Mouse (Mus musculus) natural killer cell, adult 2 months (primary cell): ENCODE measurements around the gene Snx21.

Source experiments
- DNase-seq, 2 experiments: peaks; one replicate each; pipeline ENCODE4 v3.0.0; 2022; ENCODE audit warnings: low spot score in 2 of 2

Snx21 gene

DNA sequence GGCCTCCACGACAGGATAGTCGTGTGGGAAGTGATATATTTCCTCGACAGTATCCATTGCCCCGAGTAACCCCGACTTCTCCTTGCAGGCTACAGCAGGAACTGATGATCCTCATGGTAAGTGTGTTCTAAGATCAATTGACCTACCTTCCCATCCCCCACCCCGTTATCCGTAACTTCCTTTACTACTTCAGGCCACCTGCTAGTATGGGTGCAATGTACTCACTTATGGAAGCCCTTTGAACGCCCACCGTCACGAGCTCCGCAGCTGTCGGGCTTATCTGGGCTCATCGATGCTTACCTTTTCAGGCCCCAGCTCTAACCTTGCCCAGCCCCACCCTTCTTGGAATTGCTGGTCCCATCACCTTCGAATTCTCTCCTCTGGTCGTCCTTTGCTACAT lies 15.3 kb upstream of the Snx21 start:
- DNase-seq: no peak

DNA sequence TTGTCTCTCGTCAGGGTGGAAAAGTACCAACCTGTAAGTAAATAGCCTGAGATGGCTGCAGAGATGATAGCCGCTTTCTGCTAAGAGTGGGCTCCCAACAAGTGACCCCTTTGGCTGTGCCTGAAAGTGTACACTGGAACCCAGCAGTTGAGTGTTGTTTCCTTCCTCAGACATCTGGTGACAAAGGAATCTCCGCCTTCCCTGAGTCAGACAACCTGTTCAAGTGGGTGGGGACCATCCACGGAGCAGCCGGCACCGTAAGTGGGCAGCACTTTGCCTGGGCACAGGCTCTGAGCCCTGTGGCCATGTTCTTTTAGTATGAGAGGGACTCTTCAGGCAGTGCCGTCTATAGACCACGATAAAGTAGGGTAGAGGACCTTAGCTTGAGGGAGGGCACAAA lies 14.5 kb upstream of the Snx21 start:
- DNase-seq: no peak

DNA sequence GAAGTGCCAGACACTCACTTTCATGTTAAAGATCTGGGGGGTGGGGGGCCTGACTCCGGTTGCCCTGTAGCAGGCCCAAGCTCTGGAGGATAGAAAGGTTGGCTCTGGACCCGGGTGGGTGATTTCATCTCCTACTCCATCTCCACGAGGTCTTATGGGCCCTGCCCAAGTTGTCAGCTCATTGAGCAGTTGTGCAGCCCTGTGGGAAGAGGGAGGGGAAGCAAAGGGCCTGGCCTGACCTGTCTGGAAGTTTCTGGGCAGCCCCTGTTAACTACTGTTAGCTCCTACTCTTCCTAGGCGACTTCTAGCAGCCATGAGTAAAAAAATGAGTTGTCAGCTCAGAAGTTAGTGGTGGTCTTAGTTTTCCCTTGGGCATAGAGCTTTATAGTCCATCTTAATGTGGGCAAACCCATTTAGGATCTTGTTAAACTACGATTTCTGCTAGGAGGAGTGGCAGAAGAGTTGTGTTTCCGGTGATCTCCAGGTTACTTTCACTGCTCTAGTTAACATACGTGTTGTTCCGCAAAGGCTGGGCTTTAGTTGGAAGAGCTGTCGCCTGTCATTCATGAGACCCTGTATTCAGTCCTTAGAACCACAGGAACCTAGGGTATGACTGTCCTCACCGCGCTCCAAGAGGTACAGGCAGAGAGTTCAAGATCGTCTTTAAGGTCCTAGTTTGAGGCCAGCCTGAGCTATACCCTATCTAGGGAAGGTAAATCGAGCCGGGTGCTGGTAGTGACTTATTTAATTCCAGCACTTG lies 12.2 kb upstream of the Snx21 start:
- no peak for DNase-seq

DNA sequence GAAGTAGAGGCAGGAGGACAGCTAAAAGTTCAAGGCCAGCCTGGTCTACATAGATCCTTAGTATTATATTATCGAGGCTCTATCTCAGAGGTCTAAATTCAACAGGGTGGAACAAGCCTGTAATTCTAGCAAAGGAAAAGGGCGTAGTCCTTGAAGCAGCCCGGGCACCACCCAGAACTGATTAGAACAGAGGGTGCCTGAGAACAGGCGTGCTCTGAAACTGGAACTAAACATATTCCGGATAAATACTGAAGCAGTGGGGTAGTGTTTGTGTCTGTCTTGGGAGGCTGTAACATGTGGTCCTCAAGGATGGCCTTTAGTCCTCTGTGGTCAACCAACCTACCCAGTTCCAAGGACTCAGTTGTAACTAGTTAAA lies 11.6 kb upstream of the Snx21 start:
- DNase-seq: no peak

DNA sequence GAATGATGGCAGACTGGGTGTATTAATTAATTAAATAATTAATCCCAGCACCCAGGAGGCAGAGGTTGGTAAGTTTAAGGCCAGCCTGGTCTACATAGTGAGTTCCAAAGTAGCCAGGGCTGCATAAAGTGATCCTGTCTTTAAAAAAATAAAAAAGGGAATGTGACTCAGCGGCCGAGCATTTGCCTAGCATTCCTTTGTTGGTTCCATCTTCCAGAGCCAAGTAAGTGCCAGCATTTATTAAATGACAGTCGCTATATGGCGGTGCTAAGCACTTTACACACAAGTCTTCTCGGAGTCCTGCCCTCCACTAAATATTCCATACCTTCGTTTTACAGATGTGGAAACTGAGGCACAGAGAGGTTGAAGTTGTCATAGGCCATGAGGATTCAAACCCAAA lies 9.5 kb upstream of the Snx21 start:
- no peak for DNase-seq

DNA sequence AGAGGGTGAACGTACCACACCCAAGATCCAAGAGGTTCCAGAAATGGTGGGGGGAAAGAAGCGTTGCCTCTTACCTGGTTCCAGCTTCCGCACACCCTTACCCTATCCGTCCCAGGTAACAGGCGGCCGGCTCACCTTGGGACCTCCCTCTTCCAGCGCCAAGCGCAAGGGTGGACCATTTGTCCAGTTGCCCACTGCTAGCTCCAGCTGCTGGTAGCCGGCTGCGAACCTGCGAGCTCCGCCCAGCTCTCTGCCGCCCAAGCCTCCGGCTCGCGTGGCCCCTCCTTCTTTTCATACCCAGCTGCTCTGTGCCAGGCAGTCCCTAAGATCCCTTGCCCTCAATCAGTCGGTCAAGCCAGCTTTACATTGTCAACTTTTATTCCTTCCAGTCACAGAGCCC lies 8.8 kb upstream of the Snx21 start:
- no peak for DNase-seq

DNA sequence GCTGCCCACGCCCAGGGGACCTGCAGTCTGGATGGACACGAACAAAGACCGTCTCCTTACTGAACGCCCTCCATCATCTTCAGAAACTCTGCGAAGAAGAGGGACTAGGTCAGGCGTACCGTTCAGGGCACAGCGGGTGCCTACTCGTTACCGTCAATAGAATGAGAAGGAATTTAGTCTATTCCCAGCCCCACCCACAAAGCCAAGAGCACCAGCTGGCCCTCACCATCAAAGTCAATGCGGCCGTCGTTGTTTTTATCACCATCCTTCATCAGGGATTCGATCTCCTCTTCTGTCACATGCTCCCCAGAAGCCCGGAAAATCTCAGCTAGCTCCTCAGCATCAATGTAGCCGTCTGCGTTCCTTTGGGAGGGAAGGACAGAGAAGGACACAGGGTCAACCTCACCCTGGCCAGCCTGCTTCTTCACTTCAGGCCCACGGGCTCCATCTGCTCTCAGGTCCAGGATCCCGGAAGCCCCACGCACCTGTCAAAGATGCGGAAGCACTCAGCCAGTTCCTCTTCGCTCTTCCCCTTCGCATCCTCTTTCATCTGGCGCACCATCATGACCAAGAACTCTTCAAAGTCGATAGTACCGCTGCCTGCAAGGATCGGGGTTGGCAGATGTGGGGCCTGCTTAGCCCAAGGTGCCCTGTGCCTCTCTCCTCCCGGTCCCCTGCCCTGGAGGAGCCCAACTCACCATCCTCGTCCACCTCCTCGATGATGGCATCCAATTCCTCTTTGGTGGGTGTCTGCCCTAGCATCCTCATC lies 8.2 kb upstream of the Snx21 start:
- no peak for DNase-seq

DNA sequence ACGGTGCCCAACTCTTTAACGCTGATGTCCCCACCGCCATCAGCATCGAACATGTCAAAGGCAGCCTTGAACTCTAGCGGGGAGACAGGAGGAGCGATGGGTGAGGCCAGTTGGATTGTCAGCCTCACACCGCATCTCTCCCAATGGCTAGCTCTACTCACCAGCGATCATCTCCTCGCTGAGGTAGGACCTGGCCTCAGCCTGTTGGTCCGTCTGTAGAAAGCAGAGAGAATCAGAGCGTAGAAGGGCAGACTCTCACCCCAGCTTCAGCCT lies 7.7 kb upstream of the Snx21 start:
- DNase-seq: no peak

DNA sequence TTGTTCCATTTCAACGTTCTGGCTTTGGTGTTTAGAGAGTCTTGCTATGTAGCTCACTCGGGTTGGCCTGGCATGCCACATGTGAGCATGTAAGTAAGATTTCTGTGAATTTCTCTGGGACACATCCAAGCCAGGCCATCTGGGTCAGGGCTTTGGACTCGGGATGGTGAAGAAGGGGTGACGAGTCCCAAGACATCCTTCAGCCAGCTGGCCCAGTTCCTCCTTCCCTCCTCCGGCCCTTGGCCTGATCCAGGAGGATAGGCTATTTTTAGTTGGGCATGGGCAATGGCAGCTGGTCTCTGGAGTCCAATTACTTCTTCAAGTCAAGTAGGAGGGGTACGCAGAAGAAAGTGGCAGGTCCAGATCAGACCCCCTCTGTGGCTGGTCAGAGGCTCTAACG lies 6.8 kb upstream of the Snx21 start:
- no peak for DNase-seq

DNA sequence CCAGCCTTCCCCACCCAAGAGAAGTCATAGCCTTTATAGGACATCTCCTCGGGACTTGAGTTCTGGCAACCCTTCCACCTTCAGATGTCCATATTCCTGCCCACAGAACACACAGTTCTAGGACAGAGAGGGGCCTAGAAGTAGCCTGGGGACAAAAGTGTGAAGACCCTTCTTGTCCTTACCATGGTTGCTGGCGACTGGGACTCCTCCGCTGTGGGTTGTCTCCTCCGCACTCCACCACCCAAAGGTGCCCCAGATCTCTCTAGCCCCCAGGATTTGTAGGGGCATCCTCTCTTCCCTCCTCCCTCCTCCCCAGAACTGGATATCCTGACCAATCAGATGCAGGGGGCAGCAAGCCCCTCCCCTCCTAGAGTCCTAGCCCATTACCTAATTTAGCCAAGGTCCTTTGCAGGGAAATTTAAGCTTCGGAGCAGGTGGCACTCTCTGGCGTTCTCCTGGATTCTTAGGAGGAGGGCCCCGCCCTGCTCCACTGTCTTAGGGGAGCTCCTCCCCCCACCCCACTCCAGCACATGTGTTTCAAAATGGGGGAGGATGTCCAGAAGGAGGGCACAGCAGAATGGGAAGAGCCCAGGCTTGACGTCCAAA lies 6.0 kb upstream of the Snx21 start, which contains the start of gene Tnnc2:
Gene Tnnc2 (minus strand): TSS at position 487 of the 606 bp plus-strand sequence.
- DNase-seq: no peak

DNA sequence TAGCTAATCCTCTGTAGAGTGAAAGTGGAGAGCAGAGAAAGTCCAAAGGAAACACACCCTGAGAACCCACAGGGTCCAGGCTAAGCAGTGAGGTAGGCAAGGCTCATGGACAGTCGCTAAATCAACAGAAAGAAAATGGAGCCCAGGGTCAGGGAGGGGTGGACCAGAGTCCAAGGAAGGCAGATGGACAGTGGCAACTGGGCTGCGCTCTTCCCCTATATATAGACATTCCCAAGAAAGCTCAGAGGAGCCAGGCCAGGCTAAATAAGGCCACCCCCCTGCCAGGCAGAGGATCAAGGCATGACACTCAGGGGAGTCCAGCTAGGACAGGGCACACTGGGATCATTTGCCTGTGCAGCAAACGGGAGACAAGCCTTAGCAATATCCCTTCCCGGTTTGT lies 3.7 kb upstream of the Snx21 start:
- no peak for DNase-seq

DNA sequence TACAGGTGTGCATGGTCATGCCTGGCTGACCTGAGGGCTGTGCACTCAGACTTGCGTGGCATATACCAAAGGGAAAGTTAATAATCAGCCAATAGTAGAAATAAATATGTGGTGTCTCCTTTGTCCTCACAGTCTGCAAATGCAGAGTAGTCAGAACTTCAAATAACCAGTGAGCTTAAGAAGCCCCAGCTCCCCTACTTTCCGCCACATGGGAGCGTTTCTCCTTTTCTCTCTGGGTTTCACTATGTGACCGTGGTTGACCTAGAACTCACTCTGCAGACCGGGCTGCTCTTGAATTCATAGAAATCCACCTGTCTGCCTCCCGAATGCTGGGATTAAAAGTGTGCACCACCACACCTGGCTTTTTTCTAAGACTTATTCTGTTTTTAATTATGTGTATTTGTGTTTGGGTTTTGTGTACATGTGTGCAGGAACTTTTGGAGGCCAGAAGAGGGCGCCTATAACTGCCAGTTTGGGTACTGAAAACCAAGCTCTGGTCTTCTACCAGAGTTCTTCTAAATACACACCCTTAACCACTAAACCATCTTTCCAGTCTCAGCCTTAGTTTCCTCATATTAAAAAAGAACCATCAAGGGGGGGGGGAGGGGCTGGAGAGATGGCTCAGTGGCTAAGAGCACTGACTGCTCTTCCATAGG lies 1.6 kb upstream of the Snx21 start:
- no peak for DNase-seq

DNA sequence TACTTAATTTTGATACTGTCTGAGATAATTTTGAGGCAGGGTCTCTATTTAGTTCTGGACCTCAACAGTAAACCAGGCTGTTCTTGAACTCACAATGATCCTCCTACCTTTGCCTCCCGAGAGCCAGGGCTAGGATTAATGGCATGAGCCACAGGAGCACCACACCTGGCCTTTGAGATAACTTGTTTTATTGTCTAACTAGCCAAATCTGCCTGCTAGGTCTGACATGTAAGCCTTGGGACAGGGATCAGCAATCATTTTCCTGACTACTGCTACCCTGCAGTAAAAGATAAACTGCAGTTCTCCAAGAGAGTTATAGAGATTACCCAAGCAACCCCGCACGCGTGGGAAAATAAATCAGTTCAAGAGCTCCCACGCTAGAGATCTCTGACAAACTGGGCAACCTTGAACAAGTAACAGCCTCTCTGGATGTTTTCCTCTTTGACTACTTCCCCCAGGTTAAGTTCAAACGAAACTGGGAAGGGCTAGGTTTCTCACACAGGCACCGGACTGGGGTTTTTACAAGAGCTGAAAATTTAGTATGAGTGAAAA lies 678 bp upstream of the Snx21 start:
- no peak for DNase-seq

DNA sequence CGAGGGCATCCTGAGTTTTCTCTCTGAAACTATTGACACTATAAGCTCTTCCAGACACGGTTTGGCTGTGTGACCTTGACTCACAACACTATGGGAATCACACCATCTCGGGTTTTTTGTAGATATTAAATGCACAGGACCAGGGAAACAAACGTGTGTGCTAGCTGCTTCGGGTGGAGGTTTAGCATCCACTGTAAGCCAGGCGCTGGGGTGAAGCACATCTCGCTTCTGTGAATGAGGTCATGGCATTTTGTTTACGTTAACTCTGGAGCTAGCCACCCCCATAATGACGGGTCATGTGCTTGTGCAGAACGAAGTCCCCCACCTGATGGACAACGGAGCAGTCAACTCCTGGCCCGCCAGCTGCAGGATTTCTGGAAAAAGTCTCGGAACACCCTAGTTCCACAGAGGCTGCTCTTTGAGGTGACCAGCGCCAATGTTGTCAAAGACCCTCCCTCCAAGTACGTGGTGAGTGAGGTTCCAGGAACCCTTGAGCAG lies 814 bp downstream of the Snx21 start:
- DNase-seq: no peak

DNA sequence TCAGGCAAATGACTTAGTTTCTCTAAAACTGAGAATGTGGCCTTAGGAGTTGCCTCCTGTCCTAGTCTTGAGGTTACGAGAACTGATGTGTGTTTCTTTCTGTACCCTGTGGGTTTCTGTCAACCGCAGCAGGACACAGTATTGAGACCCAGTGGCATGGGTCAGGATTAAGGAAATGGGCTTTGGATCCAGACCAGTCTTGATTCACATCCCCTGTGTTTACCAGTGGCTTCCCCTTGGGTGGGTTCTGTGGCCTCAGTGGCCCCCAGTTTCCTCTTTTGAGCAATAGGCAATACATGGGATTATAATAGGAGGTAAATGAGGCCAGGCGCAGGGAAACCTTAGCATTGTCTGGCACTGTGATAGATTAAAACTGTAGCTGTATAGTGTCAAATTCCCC lies 1.4 kb downstream of the Snx21 start:
- DNase-seq: no peak

DNA sequence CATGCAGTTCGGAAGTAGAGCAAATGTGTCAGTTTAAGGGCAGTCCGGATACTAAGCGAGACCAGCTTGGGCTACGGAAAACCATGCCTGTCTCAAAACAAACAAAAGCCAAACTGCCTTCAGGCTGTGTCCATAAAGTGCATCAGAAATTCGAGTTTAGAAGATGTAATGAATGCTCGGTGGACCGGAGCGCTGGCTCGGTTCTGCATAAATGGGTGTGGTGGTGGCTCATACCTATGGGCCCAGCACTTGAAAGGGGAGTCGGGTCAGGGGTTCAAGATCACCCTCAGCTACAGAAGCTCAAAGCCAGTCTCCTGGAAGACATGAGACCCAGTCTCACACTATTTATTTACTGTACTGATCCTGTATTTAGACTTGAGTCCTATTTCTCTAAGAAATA lies 2.2 kb downstream of the Snx21 start:
- no peak for DNase-seq

DNA sequence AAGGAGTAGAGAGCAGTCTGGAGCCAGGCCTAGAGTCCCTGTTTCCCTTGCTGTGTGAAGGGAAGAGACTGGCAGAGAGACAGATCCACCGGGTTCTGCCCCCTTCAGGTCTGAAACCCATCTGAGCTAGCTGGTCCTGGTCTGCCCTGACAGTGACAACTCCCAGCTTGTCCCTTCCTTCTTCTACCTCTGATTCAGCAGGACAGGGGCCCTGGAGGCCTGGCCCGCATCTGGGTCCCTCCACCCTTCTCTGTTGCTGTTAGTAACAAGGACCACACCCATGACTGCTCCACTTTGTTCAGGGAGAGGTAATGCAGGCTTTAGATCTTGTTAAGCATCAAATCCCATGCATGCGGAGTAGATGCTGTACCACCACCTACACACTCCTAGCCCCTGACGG lies 2.8 kb downstream of the Snx21 start:
- no peak for DNase-seq

DNA sequence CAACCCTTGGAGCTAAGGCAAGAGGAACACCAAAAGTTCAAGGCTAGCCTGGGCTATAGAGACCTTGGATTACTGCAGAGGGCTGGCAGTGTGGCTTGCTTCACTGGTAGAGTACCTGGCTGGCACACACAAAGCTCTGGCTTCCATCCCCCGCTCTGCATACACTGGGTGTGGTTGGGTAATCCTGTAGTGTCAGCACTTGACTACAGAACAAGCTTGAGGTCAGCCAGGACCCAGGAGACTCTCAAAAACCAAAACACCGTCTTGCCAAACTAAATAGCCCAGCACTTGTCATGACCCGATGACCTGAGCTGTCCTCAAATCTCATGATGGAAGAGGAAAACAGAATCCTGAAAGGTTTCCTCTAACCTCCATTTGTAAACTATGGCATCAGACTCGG lies 4.8 kb downstream of the Snx21 start:
- DNase-seq: no peak

DNA sequence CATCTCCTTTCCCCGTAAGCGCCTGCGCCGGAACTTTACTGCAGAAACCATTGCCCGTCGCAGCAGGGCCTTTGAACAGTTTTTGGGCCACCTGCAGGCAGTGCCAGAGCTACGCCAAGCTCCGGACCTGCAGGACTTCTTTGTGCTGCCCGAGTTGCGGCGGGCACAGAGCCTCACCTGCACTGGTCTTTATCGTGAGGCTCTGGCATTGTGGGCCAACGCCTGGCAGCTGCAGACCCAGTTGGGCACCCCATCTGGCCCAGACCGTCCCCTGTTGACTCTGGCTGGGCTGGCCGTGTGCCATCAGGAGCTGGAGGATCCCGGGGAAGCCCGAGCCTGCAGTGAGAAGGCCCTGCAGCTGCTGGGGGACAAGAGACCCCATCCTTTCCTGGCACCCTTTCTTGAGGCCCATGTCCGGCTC lies 6.2 kb downstream of the Snx21 start:
- no peak for DNase-seq

DNA sequence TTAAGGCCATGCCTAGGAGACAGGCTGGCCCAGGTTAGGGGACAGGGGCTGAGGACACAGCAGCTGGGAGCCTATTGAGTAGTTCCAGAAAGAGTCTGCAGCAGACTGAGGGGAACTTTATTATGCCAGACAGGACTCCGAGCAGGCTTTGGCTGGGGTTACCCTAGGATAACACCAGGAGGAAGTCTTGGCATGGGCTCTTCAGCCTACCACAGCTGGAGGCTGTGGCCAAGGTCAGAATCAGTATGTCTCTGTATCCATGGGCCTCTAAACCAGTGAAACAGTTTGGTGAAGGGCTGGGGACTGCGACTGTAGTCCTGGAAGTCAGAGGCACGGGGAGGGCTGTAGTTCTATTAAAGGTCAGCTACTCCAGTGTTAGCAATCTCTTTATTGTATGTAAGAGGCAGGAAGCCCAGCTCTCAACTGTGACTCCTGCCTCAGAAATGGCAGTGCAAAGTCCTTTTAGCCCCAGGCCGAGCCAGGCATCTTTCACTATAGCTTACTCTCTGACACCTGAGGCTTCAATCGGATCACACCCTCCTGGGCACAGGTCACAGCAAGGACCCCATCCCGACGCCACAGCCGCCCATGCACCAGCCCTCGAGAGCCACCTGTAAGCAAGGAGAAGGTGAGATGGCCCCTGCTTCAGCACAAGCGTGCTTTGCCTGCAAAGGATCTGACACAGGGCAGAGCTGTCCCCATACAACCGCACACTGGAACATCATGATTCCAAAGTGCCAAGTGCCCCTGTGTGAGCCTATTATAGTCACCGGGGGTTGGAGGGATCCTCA lies 7.0 kb downstream of the Snx21 start:
- no peak for DNase-seq

DNA sequence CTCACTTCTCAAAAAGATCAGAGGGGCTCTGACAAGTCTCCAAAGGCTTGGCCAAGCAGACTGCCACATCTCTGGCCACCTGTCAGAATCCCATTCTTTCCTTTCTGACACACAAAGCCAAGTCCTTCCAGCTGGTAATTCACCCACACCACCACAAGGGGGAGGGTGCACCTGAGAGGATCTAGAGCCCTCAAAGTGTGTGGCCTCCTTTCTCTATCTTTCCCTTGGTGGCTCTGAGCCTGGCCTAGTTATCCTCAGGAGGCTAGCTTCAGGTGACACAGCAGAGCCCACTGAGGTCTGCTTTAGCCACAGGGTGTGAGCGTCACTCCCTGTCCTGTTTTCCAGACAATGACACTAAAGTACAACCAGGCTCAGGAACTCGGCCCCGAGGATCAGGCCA lies 7.6 kb downstream of the Snx21 start:
- DNase-seq: peak; percentile 38 to 60
